Mouse (Mus musculus) embryonic fibroblast, embryonic 13.5 days (primary cell): Measurements from ENCODE around the gene Zdhhc24.

ENCODE experiments used
- CTCF ChIP-seq: IDR thresholded peaks from 2 replicates; pipeline ENCODE4 v1.5.1; 2011; ENCODE audit warnings: mild to moderate bottlenecking, control low read depth, low read length, moderate library complexity, borderline replicate concordance; ENCODE audit not compliant: insufficient read depth
- POLR2A ChIP-seq: IDR thresholded peaks from 2 replicates; pipeline ENCODE4 v1.6.1; 2011; ENCODE audit warnings: low read depth, mild to moderate bottlenecking, control low read depth, low read length, moderate library complexity

- TF ChIP-seq CTCF (no peak), POLR2A (no peak)
Observed at GRCm38 (mm10) chr19:4838526-4839140, 39.8 kb upstream of the Zdhhc24 start.
